ENCODE assay signal across 9 mouse cellular contexts in genomic region chr7:143501643-143502417, GRCm38 (mm10). TPM values are rescaled to one million over a fixed set of nuclear protein-coding genes. Genes with fewer than 3 reads are reported as not detected.
A peak's percentile ranks its signal among the peaks of the same experiment; 100 is the strongest.
DNase-seq lines count a peak whose midpoint lies in the region; ATAC-seq and TF ChIP-seq lines count a peak whose summit lies in the region.
"Had no signal": no experiment of that assay in that cellular context is flagged by ENCODE, and none has a peak within 500 bp of the region (broad histone marks: within the 10 kb centered on the region; RNA-seq: fewer than 3 reads in every experiment).

No protein-coding gene starts in this region.

- peaks cover 19% of the 10 kb centered on the region for H3K4me1 ChIP-seq in intestine, embryonic 16.5 days (ENCODE audit: control insufficient read depth, insufficient read depth, low read length)
- peaks cover 5% of the 10 kb centered on the region; the same call in 1 of the 2 replicates for H3K4me1 ChIP-seq in liver, postnatal 0 days (ENCODE audit: insufficient read depth)
- peaks cover 12% of the 10 kb centered on the region for H3K4me1 ChIP-seq in neural tube, embryonic 12.5 days

- DNase-seq in ovary, postnatal 36 days (ENCODE audit: low spot score), result peak; percentile 46
- DNase-seq in ovary, postnatal 10 days (ENCODE audit: low spot score), result no peak
- peak; percentile 66 to 75 for DNase-seq in adrenal gland, postnatal 36 days
- peak; percentile 56 for DNase-seq in gastrocnemius, postnatal 10 days
- peak; percentile 45 for DNase-seq in liver, postnatal 0 days
- DNase-seq in ovary, adult 18-20 months (ENCODE audit: low spot score), result no peak

- H3K4me2 ChIP-seq in intestine, embryonic 16.5 days (ENCODE audit: low read depth, low read length), result peak overlapping the region; percentile 84
- H3K4me2 ChIP-seq in liver, postnatal 0 days (ENCODE audit: low read depth, low read length), result peak overlapping the region; percentile 73
- H3K4me2 ChIP-seq in neural tube, embryonic 12.5 days (replicated peaks), result peak overlapping the region; percentile 67

- H3K27ac ChIP-seq in intestine, embryonic 16.5 days (ENCODE audit: low read length), result no peak overlapping the region
- no peak overlapping the region for H3K27ac ChIP-seq in liver, postnatal 0 days (ENCODE audit: low read depth)
- no peak overlapping the region for H3K27ac ChIP-seq in neural tube, embryonic 12.5 days

- peak; percentile 16; the same call in 1 of the 2 replicates for ATAC-seq in intestine, embryonic 16.5 days
- no peak for ATAC-seq in liver, postnatal 0 days
- no peak for ATAC-seq in neural tube, embryonic 12.5 days (ENCODE audit: low FRiP score, low read depth)

- TF ChIP-seq EP300 in liver, postnatal 0 days (IDR thresholded peaks at IDR 0.05; ENCODE audit: low read depth), result no peak

- peak overlapping the region; percentile 52 for H3K4me3 ChIP-seq in intestine, embryonic 16.5 days (ENCODE audit: low read length)
- H3K4me3 ChIP-seq in liver, postnatal 0 days (ENCODE audit: low read depth, low read length), result peak overlapping the region; percentile 36
- H3K4me3 ChIP-seq in neural tube, embryonic 12.5 days, result peak overlapping the region; percentile 34

- WGBS in intestine, embryonic 16.5 days, result 2% methylated on average over 55 of the region's 55 CpGs
- 2% methylated on average over 55 of the region's 55 CpGs for WGBS in liver, postnatal 0 days (ENCODE audit: insufficient replicate concordance)
- whole genome bisulfite sequencing in neural tube, embryonic 12.5 days, result 4% methylated on average over 55 of the region's 55 CpGs

- no peaks in the 10 kb centered on the region for H3K9me3 ChIP-seq in intestine, embryonic 16.5 days (ENCODE audit: control insufficient read depth, low read length)
- H3K9me3 ChIP-seq in liver, postnatal 0 days (ENCODE audit: low read length), result no peaks in the 10 kb centered on the region
- H3K9me3 ChIP-seq in neural tube, embryonic 12.5 days, result no peaks in the 10 kb centered on the region

- peak overlapping the region; percentile 61 for H3K9ac ChIP-seq in intestine, embryonic 16.5 days (ENCODE audit: low read depth, low read length)
- 0 out of 2 replicates have a peak overlapping the region, but pooled peaks have one; percentile 2 for H3K9ac ChIP-seq in liver, postnatal 0 days (replicated peaks)
- 0 out of 2 replicates have a peak overlapping the region, but pooled peaks have one; percentile 38 for H3K9ac ChIP-seq in neural tube, embryonic 12.5 days

- H3K36me3 ChIP-seq in intestine, embryonic 16.5 days (ENCODE audit: control insufficient read depth, insufficient read depth, low read length), result no peaks in the 10 kb centered on the region
- no peaks in the 10 kb centered on the region for H3K36me3 ChIP-seq in liver, postnatal 0 days (replicated peaks; ENCODE audit: insufficient read depth, low read length)
- no peaks in the 10 kb centered on the region for H3K36me3 ChIP-seq in neural tube, embryonic 12.5 days

- TF ChIP-seq CTCF in liver, postnatal 0 days (IDR thresholded peaks at IDR 0.05; ENCODE audit: low read depth), result no peak

- H3K27me3 ChIP-seq in intestine, embryonic 16.5 days (replicated peaks; ENCODE audit: control insufficient read depth, insufficient read depth, low read length), result peaks cover 22% of the 10 kb centered on the region
- H3K27me3 ChIP-seq in liver, postnatal 0 days (ENCODE audit: insufficient read depth, low read length), result peaks cover 41% of the 10 kb centered on the region
- peaks cover 58% of the 10 kb centered on the region for H3K27me3 ChIP-seq in neural tube, embryonic 12.5 days (replicated peaks)

RNA-seq across cellular contexts. Expression of gene Phlda2, which starts 1.1 kb away (rescaled TPM):
- 1 to 10 TPM in 1 of 2 experiments, under 1 TPM in 1; 0.43 to 2.6 TPM for total RNA-seq in adrenal gland, postnatal 36 days (2021)
- total RNA-seq in gastrocnemius, postnatal 10 days (2021), result not detected
- polyA plus RNA-seq in intestine, embryonic 16.5 days (2015; fragmentation: Nextera tagmentation; extraction: Ambion mirVana), result 11.7 and 16.1 TPM in 2 replicates
- 10.5 and 10.8 TPM in 2 replicates for polyA plus RNA-seq in liver, postnatal 0 days (2015; fragmentation: Nextera tagmentation; extraction: Ambion mirVana)
- 1.9 and 2.4 TPM in 2 replicates for polyA plus RNA-seq in neural tube, embryonic 12.5 days (2016; fragmentation: Nextera tagmentation; extraction: Ambion mirVana)
- total RNA-seq: neutrophil, adult 5-6 weeks had no signal

RNA-seq across cellular contexts. Expression of gene Slc22a18, which starts 28.3 kb away (rescaled TPM):
- 1 to 10 TPM; 1.4 to 1.5 TPM for total RNA-seq in adrenal gland, postnatal 36 days (2021)
- under 1 TPM; 0.35 to 0.54 TPM for total RNA-seq in gastrocnemius, postnatal 10 days (2021)
- polyA plus RNA-seq in intestine, embryonic 16.5 days (2015; fragmentation: Nextera tagmentation; extraction: Ambion mirVana), result 18.2 and 22.7 TPM in 2 replicates
- polyA plus RNA-seq in liver, postnatal 0 days (2015; fragmentation: Nextera tagmentation; extraction: Ambion mirVana), result 18.6 and 20.4 TPM in 2 replicates
- polyA plus RNA-seq in neural tube, embryonic 12.5 days (2016; fragmentation: Nextera tagmentation; extraction: Ambion mirVana), result 0.52 and 0.85 TPM in 2 replicates
- total RNA-seq: neutrophil, adult 5-6 weeks had no signal

RNA-seq across cellular contexts. Expression of gene Cdkn1c, which starts 41.0 kb away (rescaled TPM):
- 100 to 1,000 TPM; 242 to 645 TPM for total RNA-seq in adrenal gland, postnatal 36 days (2021)
- 100 to 1,000 TPM; 954 to 996 TPM for total RNA-seq in gastrocnemius, postnatal 10 days (2021)
- 522 and 653 TPM in 2 replicates for polyA plus RNA-seq in intestine, embryonic 16.5 days (2015; fragmentation: Nextera tagmentation; extraction: Ambion mirVana)
- polyA plus RNA-seq in liver, postnatal 0 days (2015; fragmentation: Nextera tagmentation; extraction: Ambion mirVana), result 36.4 and 52.4 TPM in 2 replicates
- 1,329 and 1,332 TPM in 2 replicates for polyA plus RNA-seq in neural tube, embryonic 12.5 days (2016; fragmentation: Nextera tagmentation; extraction: Ambion mirVana)

RNA-seq across cellular contexts. Expression of gene Nap1l4, which starts 47.1 kb away (rescaled TPM):
- total RNA-seq in adrenal gland, postnatal 36 days (2021), result 100 to 1,000 TPM; 149 to 150 TPM
- 100 to 1,000 TPM; 164 to 169 TPM for total RNA-seq in gastrocnemius, postnatal 10 days (2021)
- 175 and 192 TPM in 2 replicates for polyA plus RNA-seq in intestine, embryonic 16.5 days (2015; fragmentation: Nextera tagmentation; extraction: Ambion mirVana)
- polyA plus RNA-seq in liver, postnatal 0 days (2015; fragmentation: Nextera tagmentation; extraction: Ambion mirVana), result 55.7 and 61.2 TPM in 2 replicates
- polyA plus RNA-seq in neural tube, embryonic 12.5 days (2016; fragmentation: Nextera tagmentation; extraction: Ambion mirVana), result 335 and 344 TPM in 2 replicates

Comparison
In these comparisons a context has a peak if more than half of its experiments do, and no peak if none do; other contexts are left out.
1. DNase-seq: peak in ovary, postnatal 36 days (single experiment), adrenal gland, postnatal 36 days (2 of 2), gastrocnemius, postnatal 10 days (single experiment) and liver, postnatal 0 days (single experiment); none in ovary, postnatal 10 days (single experiment) and ovary, adult 18-20 months (single experiment).
2. H3K9ac ChIP-seq: peak in every context shown above with its lines; median percentile 61 in intestine, embryonic 16.5 days; 38 in neural tube, embryonic 12.5 days; 2 in liver, postnatal 0 days.
3. RNA of gene Slc22a18, which starts 28.3 kb away (polyA plus RNA-seq): 18.6 to 20.4 TPM in liver, postnatal 0 days and 18.2 to 22.7 TPM in intestine, embryonic 16.5 days; 0.52 to 0.85 TPM in neural tube, embryonic 12.5 days; every median in the first group is over 10 times any median in the second.
4. Peak in every context shown above with its lines, with median percentiles within 50 percentile points of each other: H3K4me2 ChIP-seq and H3K4me3 ChIP-seq.